Mouse (Mus musculus) heart, adult 2 months (tissue): ENCODE data around the gene Acot5.

ENCODE experiments used
- CTCF ChIP-seq: fragments of 200-600 bp; IDR thresholded peaks from 2 replicates; pipeline ENCODE4 v1.8.1; 2022; ENCODE audit warnings: antibody characterized with exemption, mild to moderate bottlenecking, moderate library complexity
- EP300 ChIP-seq: fragments of 200-500 bp; IDR thresholded peaks from 2 replicates; pipeline ENCODE4 v1.6.1; 2011; ENCODE audit warnings: low read depth, low read length, control low read depth; ENCODE audit not compliant: insufficient read depth
- POLR2A ChIP-seq: fragments of 200-500 bp; IDR thresholded peaks from 2 replicates; pipeline ENCODE4 v1.6.1; 2011; ENCODE audit warnings: mild to moderate bottlenecking, low read depth, low read length, control low read depth; ENCODE audit not compliant: insufficient read depth

DNA sequence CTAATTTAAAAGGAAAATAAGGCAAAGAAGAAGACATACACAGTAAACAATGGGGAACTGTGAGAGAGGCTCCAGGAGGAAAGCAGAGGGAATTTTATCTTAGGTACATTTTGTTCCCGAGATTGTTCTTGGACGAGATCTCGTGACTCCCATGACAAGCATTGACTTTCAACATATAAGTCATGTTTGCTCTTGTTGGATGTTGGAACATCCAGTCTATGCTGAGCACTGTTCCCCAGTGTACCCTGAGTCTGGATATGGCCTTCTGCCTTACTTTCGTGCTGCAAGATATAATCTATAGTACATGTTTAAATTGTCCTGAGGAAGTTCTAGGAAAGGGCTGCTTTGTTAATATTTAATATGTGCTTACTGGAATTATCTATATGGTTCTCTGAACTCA lies 15.5 kb downstream of the Acot5 start:
- no peak for TF ChIP-seq CTCF
- no peak for TF ChIP-seq POLR2A
- TF ChIP-seq EP300, result no peak
